ENCODE assay signal across 11 mouse cellular contexts in genomic region chr4:99659361-99660072, GRCm38 (mm10). TPM values are rescaled to one million over a fixed set of nuclear protein-coding genes. Genes with fewer than 3 reads are reported as not detected.
DNase-seq lines count a peak whose midpoint lies in the region; ATAC-seq and TF ChIP-seq lines count a peak whose summit lies in the region.
"Had no signal": no experiment of that assay in that cellular context is flagged by ENCODE, and none has a peak within 500 bp of the region (broad histone marks: within the 10 kb centered on the region; RNA-seq: fewer than 3 reads in every experiment).

No protein-coding gene starts in this region.

- no peak overlapping the region for H3K27ac ChIP-seq in hindbrain, embryonic 10.5 days
- no peak overlapping the region for H3K27ac ChIP-seq in hindbrain, postnatal 0 days
- H3K27ac ChIP-seq in ES-E14 (ENCODE audit: insufficient read depth, low read depth, low read length, poor library complexity, severe bottlenecking) = no peak overlapping the region
- no peak overlapping the region for H3K27ac ChIP-seq in intestine, embryonic 15.5 days

- no peak for TF ChIP-seq CTCF in hindbrain, postnatal 0 days (IDR thresholded peaks at IDR 0.05; ENCODE audit: low read depth)
- no peak for TF ChIP-seq CTCF in E14TG2a.4 (conservative IDR thresholded peaks at IDR 0.05; ENCODE audit: low read length)

- H3K4me3 ChIP-seq in hindbrain, embryonic 10.5 days = no peak overlapping the region
- H3K4me3 ChIP-seq in hindbrain, postnatal 0 days (ENCODE audit: low read length) = no peak overlapping the region
- H3K4me3 ChIP-seq in E14TG2a.4 (replicated peaks; ENCODE audit: low read length) = peak overlapping the region; percentile 50; the same call in 1 of the 2 replicates
- H3K4me3 ChIP-seq in ES-E14 (ENCODE audit: insufficient read depth in 1 of 2, low read depth in 1 of 2, low read length in 2 of 2, poor library complexity in 1 of 2, severe bottlenecking in 1 of 2) = peak overlapping the region; percentile 14 to 27
- H3K4me3 ChIP-seq in intestine, embryonic 15.5 days (replicated peaks) = no peak overlapping the region

- H3K9me3 ChIP-seq in hindbrain, embryonic 10.5 days = no peaks in the 10 kb centered on the region
- no peaks in the 10 kb centered on the region for H3K9me3 ChIP-seq in hindbrain, postnatal 0 days (ENCODE audit: low read length)
- H3K9me3 ChIP-seq in E14TG2a.4 (ENCODE audit: low read length) = no peaks in the 10 kb centered on the region
- no peaks in the 10 kb centered on the region for H3K9me3 ChIP-seq in ES-E14 (ENCODE audit: control insufficient read depth, insufficient read depth, low read depth, low read length)
- H3K9me3 ChIP-seq in intestine, embryonic 15.5 days = no peaks in the 10 kb centered on the region

- H3K9ac ChIP-seq in hindbrain, postnatal 0 days (replicated peaks; ENCODE audit: low read length) = no peak overlapping the region
- 0 out of 2 replicates have a peak overlapping the region, but pooled peaks have one; percentile 15 for H3K9ac ChIP-seq in ES-E14 (ENCODE audit: insufficient read depth, low read depth, low read length, poor library complexity, severe bottlenecking)
- no peak overlapping the region for H3K9ac ChIP-seq in intestine, embryonic 15.5 days

- H3K4me1 ChIP-seq in hindbrain, embryonic 10.5 days (replicated peaks) = peaks cover 35% of the 10 kb centered on the region
- no peaks in the 10 kb centered on the region for H3K4me1 ChIP-seq in hindbrain, postnatal 0 days (ENCODE audit: insufficient read depth, low read length)
- H3K4me1 ChIP-seq in E14TG2a.4 (replicated peaks; ENCODE audit: low read depth, low read length) (peaks cover 70% of the 10 kb centered on the region), ES-E14 (ENCODE audit: control insufficient read depth in 2 of 2, insufficient read depth in 2 of 2, low read length in 2 of 2, poor library complexity in 1 of 2) (peaks cover 4 to 11% of the 10 kb centered on the region in 2 experiments; a peak in 3 of 4 replicates)
- peaks cover 25% of the 10 kb centered on the region for H3K4me1 ChIP-seq in intestine, embryonic 15.5 days (replicated peaks)

- H3K36me3 ChIP-seq in hindbrain, embryonic 10.5 days = no peaks in the 10 kb centered on the region
- no peaks in the 10 kb centered on the region for H3K36me3 ChIP-seq in hindbrain, postnatal 0 days (ENCODE audit: insufficient read depth, low read length)
- H3K36me3 ChIP-seq in E14TG2a.4 (ENCODE audit: insufficient read depth, low read length) (no peaks in the 10 kb centered on the region), ES-E14 (ENCODE audit: control insufficient read depth, insufficient read depth, low read length, poor library complexity, severe bottlenecking) (no peaks in the 10 kb centered on the region; the same call in 1 of the 2 replicates)
- no peaks in the 10 kb centered on the region for H3K36me3 ChIP-seq in intestine, embryonic 15.5 days

- no peak overlapping the region for H3K4me2 ChIP-seq in hindbrain, postnatal 0 days (ENCODE audit: low read depth, low read length)
- 0 out of 2 replicates have a peak overlapping the region, but pooled peaks have one; percentile 3 for H3K4me2 ChIP-seq in intestine, embryonic 15.5 days (replicated peaks)

- in situ Hi-C loops in ES-E14 (cut with MboI; ENCODE audit: low sequenced_read_pairs in 2 of 2, unreplicated experiment in 2 of 2) = no loop called here

- peaks cover 100% of the 10 kb centered on the region for H3K27me3 ChIP-seq in hindbrain, embryonic 10.5 days (ENCODE audit: insufficient read depth, poor library complexity, severe bottlenecking)
- peaks cover 71% of the 10 kb centered on the region for H3K27me3 ChIP-seq in hindbrain, postnatal 0 days (ENCODE audit: insufficient read depth, low read length)
- H3K27me3 ChIP-seq in E14TG2a.4 (ENCODE audit: insufficient read depth, low read length) = peaks cover 56% of the 10 kb centered on the region
- peaks cover 75% of the 10 kb centered on the region for H3K27me3 ChIP-seq in intestine, embryonic 15.5 days (replicated peaks)

- no peak for ATAC-seq in hindbrain, postnatal 0 days
- no peak for ATAC-seq in intestine, embryonic 15.5 days
- ATAC-seq in granulocyte monocyte progenitor cell, adult 5-6 weeks (replicated peaks; ENCODE audit: poor library complexity, severe bottlenecking) = no peak

- 2% methylated on average over 28 of the region's 28 CpGs for WGBS in hindbrain, embryonic 10.5 days
- 2% methylated on average over 28 of the region's 28 CpGs for WGBS in hindbrain, postnatal 0 days
- WGBS in intestine, embryonic 15.5 days = 2% methylated on average over 28 of the region's 28 CpGs

- peak; percentile 44 for DNase-seq in hindbrain, embryonic 10.5 days (ENCODE audit: low spot score)
- no peak for DNase-seq in hindbrain, postnatal 0 days (ENCODE audit: low spot score)
- DNase-seq in ES-E14 (ENCODE audit: low read depth, low spot score) (no peak), liver (no peak)
- DNase-seq: layer of hippocampus, postnatal 36 days; lung, adult 18-20 months; thymus, postnatal 36 days had no signal

TF ChIP-seq in ES-E14, 5 proteins besides CTCF, POLR2A, EP300 and RAD21:
- TF ChIP-seq HCFC1 (IDR thresholded peaks at IDR 0.05; ENCODE audit: borderline replicate concordance, insufficient read depth, low read length) = no peak
- no peak for TF ChIP-seq ZC3H11A (IDR thresholded peaks at IDR 0.05; ENCODE audit: borderline replicate concordance, low read depth, low read length)
- no peak for TF ChIP-seq ZNF384 (IDR thresholded peaks at IDR 0.05; ENCODE audit: low read depth, low read length)
- no peak for TF ChIP-seq CHD2 (IDR thresholded peaks at IDR 0.05; ENCODE audit: low read depth, low read length)
- TF ChIP-seq MAFK (IDR thresholded peaks at IDR 0.05; ENCODE audit: insufficient read depth, low read depth, low read length) = no peak
TF ChIP-seq in ES-E14: peak in this region for 0.

RNA-seq across cellular contexts. Expression of gene Foxd3, which starts 3.4 kb away (rescaled TPM):
- polyA plus RNA-seq in hindbrain, embryonic 10.5 days (2016; fragmentation: Nextera tagmentation; extraction: Ambion mirVana) = 0.50 and 1.1 TPM in 2 replicates
- 5.3 and 8.1 TPM in 2 replicates for total RNA-seq in hindbrain, postnatal 0 days (2014; rRNA removed)
- polyA plus RNA-seq in hindbrain, postnatal 0 days (2015; fragmentation: Nextera tagmentation; extraction: Ambion mirVana) = 0.92 and 1.1 TPM in 2 replicates
- total RNA-seq in ES-E14 (2012; rRNA removed) = 26.1 and 34.7 TPM in 2 replicates
- polyA plus RNA-seq in intestine, embryonic 15.5 days (2015; fragmentation: Nextera tagmentation; extraction: Ambion mirVana) = 0.83 and 1.3 TPM in 2 replicates
- total RNA-seq in granulocyte monocyte progenitor cell, adult 5-6 weeks (2014; fragmentation: Nextera tagmentation) = not detected in 2 replicates
- not detected in 2 replicates for total RNA-seq in granulocyte monocyte progenitor cell, adult 5-6 weeks (2017)
- total RNA-seq: common myeloid progenitor, adult 5-6 weeks; layer of hippocampus, postnatal 36 days had no signal

RNA-seq across cellular contexts. Expression of gene Alg6, which starts 55.9 kb away (rescaled TPM):
- 11.5 and 17.1 TPM in 2 replicates for polyA plus RNA-seq in hindbrain, embryonic 10.5 days (2016; fragmentation: Nextera tagmentation; extraction: Ambion mirVana)
- 20.7 and 41.8 TPM in 2 replicates for total RNA-seq in hindbrain, postnatal 0 days (2014; rRNA removed)
- polyA plus RNA-seq in hindbrain, postnatal 0 days (2015; fragmentation: Nextera tagmentation; extraction: Ambion mirVana) = 14.8 and 14.9 TPM in 2 replicates
- 31.5 and 45.9 TPM in 2 replicates for total RNA-seq in ES-E14 (2012; rRNA removed)
- polyA plus RNA-seq in intestine, embryonic 15.5 days (2015; fragmentation: Nextera tagmentation; extraction: Ambion mirVana) = 19.5 and 24.6 TPM in 2 replicates
- total RNA-seq in granulocyte monocyte progenitor cell, adult 5-6 weeks (2014; fragmentation: Nextera tagmentation) = 25.0 and 31.3 TPM in 2 replicates
- total RNA-seq in granulocyte monocyte progenitor cell, adult 5-6 weeks (2017) = 14.7 and 18.1 TPM in 2 replicates

Comparison
In these comparisons a context has a peak if more than half of its experiments do, and no peak if none do; other contexts are left out.
1. H3K4me3 ChIP-seq: peak in E14TG2a.4 (single experiment) and ES-E14 (2 of 2); none in hindbrain, embryonic 10.5 days (single experiment), hindbrain, postnatal 0 days (single experiment) and intestine, embryonic 15.5 days (single experiment).